Mouse (Mus musculus) T-helper 2 cell (primary cell): Measurements from ENCODE around the gene Duxbl2.
"Not testable (repeated sequence)": the region's sequence is repeated elsewhere in the genome, so short reads cannot be mapped to it uniquely, and the experiment has no call there.

Experiments
- in situ Hi-C: fragments of 300-600 bp; cut with MboI, MseI; formaldehyde crosslinking; loops from one replicate; pipeline ENCODE4 v1.15.1; 2025; ENCODE audit warnings: high pct_unique_total_duplicates

The Duxbl2 gene

GRCm38 (mm10) chr14:26118150-26118549 lies at the start of gene Duxbl2:
Gene Duxbl2 (plus strand): TSS chr14:26118349.
- in situ Hi-C loops = not testable (repeated sequence)

GRCm38 (mm10) chr14:26076620-26077390 lies 41.3 kb upstream of the Duxbl2 start:
- in situ Hi-C loops = not testable (repeated sequence)

- in situ Hi-C loops = not testable (repeated sequence)
Observed at GRCm38 (mm10) chr14:26081216-26081615, 36.9 kb upstream of the Duxbl2 start, which contains the start of gene Cphx2. Gene Cphx2 (plus strand): TSS chr14:26081516.

- in situ Hi-C loops = not testable (repeated sequence)
Observed at GRCm38 (mm10) chr14:26081997-26082396, 36.2 kb upstream of the Duxbl2 start, which contains the start of gene Cphx3. Gene Cphx3 (plus strand): TSS chr14:26082297.

- in situ Hi-C loops = not testable (repeated sequence)
Observed at GRCm38 (mm10) chr14:26097622-26098021, 20.5 kb upstream of the Duxbl2 start.

- in situ Hi-C loops = not testable (repeated sequence)
Observed at GRCm38 (mm10) chr14:26118550-26119000, 426 bp downstream of the Duxbl2 start.

- in situ Hi-C loops = not testable (repeated sequence)
Observed at GRCm38 (mm10) chr14:26119095-26119494, 946 bp downstream of the Duxbl2 start.

GRCm38 (mm10) chr14:26147095-26147494 lies 28.9 kb downstream of the Duxbl2 start:
- in situ Hi-C loops = not testable (repeated sequence)

GRCm38 (mm10) chr14:26156032-26156431 lies 37.9 kb downstream of the Duxbl2 start:
- in situ Hi-C loops = not testable (repeated sequence)

GRCm38 (mm10) chr14:26161156-26161555 lies 43.0 kb downstream of the Duxbl2 start:
- in situ Hi-C loops = loop anchor here (5.0 kb wide), 1 partner anchor 289 kb away; no protein-coding TSS in a partner anchor

GRCm38 (mm10) chr14:26162423-26162822 lies 44.3 kb downstream of the Duxbl2 start:
- in situ Hi-C loops = loop anchor here (5.0 kb wide), 1 partner anchor 290 kb away; no protein-coding TSS in a partner anchor

GRCm38 (mm10) chr14:26165266-26165665 lies 47.1 kb downstream of the Duxbl2 start:
- in situ Hi-C loops = not testable (repeated sequence)

- in situ Hi-C loops = not testable (repeated sequence)
Observed at GRCm38 (mm10) chr14:26173955-26174354, 55.8 kb downstream of the Duxbl2 start.

- in situ Hi-C loops = not testable (repeated sequence)
Observed at GRCm38 (mm10) chr14:26175028-26175427, 56.9 kb downstream of the Duxbl2 start.
